Mouse (Mus musculus) spleen, adult 12 weeks (tissue): Measurements from ENCODE around the gene Tmem63c.

ENCODE experiments used
- DNase-seq: peaks from one replicate; pipeline ENCODE4 v3.0.0; 2022; ENCODE audit warnings: low spot score

Tmem63c gene

GRCm38 (mm10) chr12:87132210-87132609, 111.1 kb downstream of the Tmem63c start:
- no peak for DNase-seq

- DNase-seq = no peak
Measured at GRCm38 (mm10) chr12:87132784-87133183, 111.6 kb downstream of the Tmem63c start.

GRCm38 (mm10) chr12:87137439-87138341, 116.5 kb downstream of the Tmem63c start:
- no peak for DNase-seq

- DNase-seq = no peak
Measured at GRCm38 (mm10) chr12:87138342-87138701, 117.2 kb downstream of the Tmem63c start.

GRCm38 (mm10) chr12:87138768-87139167, 117.6 kb downstream of the Tmem63c start:
- DNase-seq = no peak
